Mouse (Mus musculus): Measurements from ENCODE around the gene Aars2. TPM values are rescaled to one million over a fixed set of nuclear protein-coding genes. Genes with fewer than 3 reads are reported as not detected.

Aars2 gene
- total RNA-seq, 2 experiments from 2014 or later = 20.1 to 20.2 TPM

Other genes starting within 250 kb of the Aars2 start
- 10 to 100 TPM; 36.7 to 42.8 TPM for gene Cdc5l, start 73.1 kb upstream of the Aars2 start, total RNA-seq (2021)
- gene Spats1, start 31.4 kb upstream of the Aars2 start, total RNA-seq (2021) = under 1 TPM; 0.45 to 0.49 TPM
- gene Tcte1, start 16.6 kb downstream of the Aars2 start, total RNA-seq (2021) = not detected
- under 1 TPM in 1 of 2 experiments, not detected in 1; 0.05 TPM for gene Tmem151b, start 42.8 kb downstream of the Aars2 start, total RNA-seq (2021)
- gene Nfkbie, start 48.9 kb downstream of the Aars2 start, total RNA-seq (2021) = 1 to 10 TPM; 1.3 to 1.4 TPM
- gene Slc35b2, start 57.0 kb downstream of the Aars2 start, total RNA-seq (2021) = 10 to 100 TPM; 23.7 to 24.3 TPM
- 1,000 to 10,000 TPM; 1,042 to 1,257 TPM for gene Hsp90ab1, start 66.4 kb downstream of the Aars2 start, total RNA-seq (2021)
- 10 to 100 TPM; 77.9 to 78.4 TPM for gene Slc29a1, start 92.8 kb downstream of the Aars2 start, total RNA-seq (2021)
- not detected for gene Mymx, start 95.3 kb downstream of the Aars2 start, total RNA-seq (2021)
- gene Capn11, start 152.5 kb downstream of the Aars2 start, total RNA-seq (2021) = not detected
- gene Mrpl14, start 179.5 kb downstream of the Aars2 start, total RNA-seq (2021) = 100 to 1,000 TPM; 132 to 139 TPM
- gene Tmem63b, start 180.1 kb downstream of the Aars2 start, total RNA-seq (2021) = 10 to 100 TPM; 83.5 to 86.1 TPM
- under 1 TPM; 0.55 to 0.75 TPM for gene 1600014C23Rik, start 227.0 kb downstream of the Aars2 start, total RNA-seq (2021)

All from heart, postnatal 25 days (tissue).